Mouse (Mus musculus): ENCODE measurements at regions not wholly inside any gene's neighbourhood (a gene's known extent, or its start where the extent isn't known, plus 50 kb on each side); places are given as distances from the start of the nearest gene placed in this dataset.

DNA sequence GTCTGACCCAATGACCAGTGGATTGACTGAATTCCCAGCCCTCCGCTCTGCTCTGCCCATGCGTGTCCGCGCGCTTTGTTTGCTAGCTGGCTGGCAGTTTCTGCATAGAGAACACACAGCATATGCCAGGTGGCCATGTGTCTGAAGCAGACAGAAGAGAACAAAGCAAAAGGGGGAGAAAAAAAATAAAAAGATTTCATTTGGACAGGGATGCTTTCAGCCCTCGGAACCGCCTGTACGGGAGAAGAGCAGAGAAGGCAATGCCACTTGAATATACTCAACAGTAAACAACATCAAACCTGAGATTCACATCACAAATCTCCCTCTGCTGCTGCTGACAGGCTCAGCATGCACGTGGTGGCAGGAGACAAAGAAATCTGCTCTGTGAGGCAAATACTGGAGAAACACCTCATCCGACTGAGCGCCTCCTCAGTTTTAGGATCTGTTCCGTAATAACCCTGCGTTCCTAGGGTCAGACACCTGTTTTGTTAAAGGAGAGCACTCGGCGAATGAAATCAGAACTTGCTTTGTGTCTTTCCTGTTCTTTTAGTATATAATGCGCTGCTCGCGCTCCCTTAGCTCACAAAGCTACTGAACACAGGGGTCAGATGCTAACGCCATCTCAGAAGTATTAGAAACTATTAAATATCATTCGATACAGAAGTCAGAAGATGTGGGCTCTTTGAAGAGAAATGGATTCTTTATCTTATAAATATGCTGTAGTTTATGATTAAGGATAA lies 186.3 kb upstream of the Gm11146 start:
- Histone ChIP-seq H3K9ac (ENCODE audit: low read depth, low read length) (no peak overlapping the region), H3K79me2 (ENCODE audit: control insufficient read depth, insufficient read depth, low read length) (no peaks in the 10 kb centered on the region), H3K36me3 (ENCODE audit: control insufficient read depth, insufficient read depth, low read length) (no peaks in the 10 kb centered on the region), H3K4me1 (ENCODE audit: control insufficient read depth, insufficient read depth, low read length) (no peaks in the 10 kb centered on the region), H3K27ac (replicated peaks; ENCODE audit: insufficient read depth, low read depth, low read length) (no peak overlapping the region), H3K4me3 (ENCODE audit: insufficient read depth, low read depth, low read length) (no peak overlapping the region), H3K27me3 (ENCODE audit: control insufficient read depth, insufficient read depth, low read length) (no peaks in the 10 kb centered on the region)
- WGBS: 90% methylated on average over 20 of the region's 20 CpGs
- DNase-seq (ENCODE audit: extremely low read depth, low read depth, low spot score): no peak
- TF ChIP-seq CTCF (IDR thresholded peaks at IDR 0.05; ENCODE audit: low read depth, low read length) (no peak), POLR2A (IDR thresholded peaks at IDR 0.05; ENCODE audit: extremely low read depth, insufficient read depth, low read length) (no peak)

DNA sequence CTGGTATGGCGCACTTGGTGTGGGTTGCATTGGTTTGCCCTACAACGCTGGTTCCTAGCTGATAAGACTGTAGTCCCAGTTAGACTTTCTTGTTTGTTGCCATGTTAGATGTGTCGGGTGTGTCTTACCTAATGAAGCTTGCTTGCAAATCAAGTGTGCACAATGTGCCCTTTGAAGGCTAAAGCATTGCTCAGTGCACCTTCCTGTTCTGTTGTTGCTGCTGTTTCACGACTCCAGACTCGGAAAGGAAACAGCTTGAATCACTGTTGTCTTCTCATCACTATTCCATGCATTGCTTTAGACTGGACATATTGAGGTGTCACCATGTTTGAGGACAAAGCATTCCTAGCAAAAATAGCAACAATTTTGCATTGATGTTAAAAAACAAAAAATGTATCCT lies 185.1 kb upstream of the Gm11146 start:
- Histone ChIP-seq H3K4me1 (ENCODE audit: control insufficient read depth, insufficient read depth, low read length) (no peaks in the 10 kb centered on the region), H3K27me3 (ENCODE audit: control insufficient read depth, insufficient read depth, low read length) (no peaks in the 10 kb centered on the region), H3K4me3 (ENCODE audit: insufficient read depth, low read depth, low read length) (no peak overlapping the region), H3K9ac (ENCODE audit: low read depth, low read length) (no peak overlapping the region), H3K79me2 (ENCODE audit: control insufficient read depth, insufficient read depth, low read length) (no peaks in the 10 kb centered on the region), H3K27ac (replicated peaks; ENCODE audit: insufficient read depth, low read depth, low read length) (no peak overlapping the region), H3K36me3 (ENCODE audit: control insufficient read depth, insufficient read depth, low read length) (no peaks in the 10 kb centered on the region)
- 84% methylated on average over 5 of the region's 5 CpGs for WGBS
- DNase-seq (ENCODE audit: extremely low read depth, low read depth, low spot score): no peak
- TF ChIP-seq POLR2A (IDR thresholded peaks at IDR 0.05; ENCODE audit: extremely low read depth, insufficient read depth, low read length) (no peak), CTCF (IDR thresholded peaks at IDR 0.05; ENCODE audit: low read depth, low read length) (no peak)

DNA sequence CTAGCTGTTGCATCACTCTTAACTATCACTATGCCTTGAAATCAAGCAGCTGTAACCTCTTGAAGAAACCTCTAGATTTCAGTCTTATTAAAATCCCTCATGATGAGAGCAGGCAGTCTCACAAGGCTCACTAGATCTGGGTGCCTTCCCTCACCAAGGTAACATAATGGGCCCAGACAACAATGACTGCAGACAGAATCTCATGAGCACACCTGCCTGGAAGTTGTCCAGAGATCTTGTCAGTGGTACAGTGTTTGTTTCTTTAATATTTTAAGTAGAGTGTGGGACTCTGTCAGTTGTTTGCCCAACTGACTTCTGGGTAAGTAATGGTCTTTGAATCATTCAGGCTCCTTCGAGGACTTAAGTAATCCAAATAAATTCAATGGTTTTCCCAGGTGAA lies 177.1 kb upstream of the Gm11146 start:
- no peak overlapping the region for H3K4me3 ChIP-seq (ENCODE audit: insufficient read depth, low read depth, low read length)
- no peak for DNase-seq (ENCODE audit: extremely low read depth, low read depth, low spot score)
- H3K9ac ChIP-seq (ENCODE audit: low read depth, low read length): no peak overlapping the region
- no peak overlapping the region for H3K27ac ChIP-seq (replicated peaks; ENCODE audit: insufficient read depth, low read depth, low read length)
- no peaks in the 10 kb centered on the region for H3K36me3 ChIP-seq (ENCODE audit: control insufficient read depth, insufficient read depth, low read length)
- WGBS: 65% methylated on average over 1 of the region's 1 CpGs
- H3K4me1 ChIP-seq (ENCODE audit: control insufficient read depth, insufficient read depth, low read length): no peaks in the 10 kb centered on the region
- H3K27me3 ChIP-seq (ENCODE audit: control insufficient read depth, insufficient read depth, low read length): no peaks in the 10 kb centered on the region
- TF ChIP-seq CTCF (IDR thresholded peaks at IDR 0.05; ENCODE audit: low read depth, low read length) (no peak), POLR2A (IDR thresholded peaks at IDR 0.05; ENCODE audit: extremely low read depth, insufficient read depth, low read length) (no peak)
- no peaks in the 10 kb centered on the region for H3K79me2 ChIP-seq (ENCODE audit: control insufficient read depth, insufficient read depth, low read length)

DNA sequence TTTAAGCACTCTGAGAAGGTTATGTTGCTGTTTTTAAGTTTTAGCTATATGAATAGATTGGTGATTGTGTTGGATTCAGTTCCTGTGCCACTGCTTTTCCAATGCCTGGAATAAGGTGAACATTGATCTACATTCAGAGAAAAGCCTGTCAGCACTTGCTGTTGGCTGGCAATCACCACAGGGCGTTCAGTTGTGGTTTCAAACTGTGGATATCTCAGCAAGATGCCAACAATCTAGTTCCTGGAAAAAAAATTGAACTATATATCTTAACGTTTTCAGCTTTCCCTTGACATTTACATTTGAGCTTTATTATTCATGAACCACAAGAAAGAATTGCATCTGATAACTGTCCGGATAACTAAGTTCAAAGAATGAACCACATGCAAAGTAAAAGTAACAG lies 170.2 kb upstream of the Gm11146 start:
- Histone ChIP-seq H3K27ac (replicated peaks; ENCODE audit: insufficient read depth, low read depth, low read length) (no peak overlapping the region), H3K79me2 (ENCODE audit: control insufficient read depth, insufficient read depth, low read length) (no peaks in the 10 kb centered on the region), H3K9ac (ENCODE audit: low read depth, low read length) (no peak overlapping the region), H3K4me3 (ENCODE audit: insufficient read depth, low read depth, low read length) (no peak overlapping the region), H3K36me3 (ENCODE audit: control insufficient read depth, insufficient read depth, low read length) (no peaks in the 10 kb centered on the region), H3K4me1 (ENCODE audit: control insufficient read depth, insufficient read depth, low read length) (no peaks in the 10 kb centered on the region), H3K27me3 (ENCODE audit: control insufficient read depth, insufficient read depth, low read length) (no peaks in the 10 kb centered on the region)
- DNase-seq (ENCODE audit: extremely low read depth, low read depth, low spot score): no peak
- TF ChIP-seq POLR2A (IDR thresholded peaks at IDR 0.05; ENCODE audit: extremely low read depth, insufficient read depth, low read length) (no peak), CTCF (IDR thresholded peaks at IDR 0.05; ENCODE audit: low read depth, low read length) (no peak)
- 71% methylated on average over 3 of the region's 3 CpGs for WGBS

DNA sequence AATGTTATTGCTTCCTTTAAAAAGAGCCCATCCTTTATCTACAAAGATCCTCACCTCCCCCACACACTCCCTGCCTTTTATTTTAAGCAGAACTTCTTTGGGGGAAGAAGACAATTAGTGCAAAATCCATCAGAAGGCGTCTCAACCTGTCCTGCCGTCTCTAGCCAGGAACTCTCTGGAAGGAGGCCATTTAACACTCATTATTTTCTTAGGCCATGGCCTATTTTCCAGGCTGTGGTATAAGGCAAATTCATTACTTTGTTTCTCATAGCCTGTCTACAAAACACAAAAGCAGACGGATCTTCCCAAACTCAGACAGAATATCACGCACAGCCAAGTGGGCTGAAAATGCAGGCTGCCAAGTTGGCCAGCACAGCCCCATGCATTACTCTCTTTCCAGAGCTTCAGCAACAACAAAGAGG lies 159.0 kb upstream of the Gm11146 start:
- 89% methylated on average over 4 of the region's 4 CpGs for WGBS
- H3K9ac ChIP-seq (ENCODE audit: low read depth, low read length): no peak overlapping the region
- H3K4me1 ChIP-seq (ENCODE audit: control insufficient read depth, insufficient read depth, low read length): no peaks in the 10 kb centered on the region
- TF ChIP-seq CTCF (IDR thresholded peaks at IDR 0.05; ENCODE audit: low read depth, low read length) (no peak), POLR2A (IDR thresholded peaks at IDR 0.05; ENCODE audit: extremely low read depth, insufficient read depth, low read length) (no peak)
- H3K4me3 ChIP-seq (ENCODE audit: insufficient read depth, low read depth, low read length): no peak overlapping the region
- H3K27ac ChIP-seq (replicated peaks; ENCODE audit: insufficient read depth, low read depth, low read length): no peak overlapping the region
- no peaks in the 10 kb centered on the region for H3K36me3 ChIP-seq (ENCODE audit: control insufficient read depth, insufficient read depth, low read length)
- no peaks in the 10 kb centered on the region for H3K27me3 ChIP-seq (ENCODE audit: control insufficient read depth, insufficient read depth, low read length)
- DNase-seq (ENCODE audit: extremely low read depth, low read depth, low spot score): no peak
- H3K79me2 ChIP-seq (ENCODE audit: control insufficient read depth, insufficient read depth, low read length): no peaks in the 10 kb centered on the region

DNA sequence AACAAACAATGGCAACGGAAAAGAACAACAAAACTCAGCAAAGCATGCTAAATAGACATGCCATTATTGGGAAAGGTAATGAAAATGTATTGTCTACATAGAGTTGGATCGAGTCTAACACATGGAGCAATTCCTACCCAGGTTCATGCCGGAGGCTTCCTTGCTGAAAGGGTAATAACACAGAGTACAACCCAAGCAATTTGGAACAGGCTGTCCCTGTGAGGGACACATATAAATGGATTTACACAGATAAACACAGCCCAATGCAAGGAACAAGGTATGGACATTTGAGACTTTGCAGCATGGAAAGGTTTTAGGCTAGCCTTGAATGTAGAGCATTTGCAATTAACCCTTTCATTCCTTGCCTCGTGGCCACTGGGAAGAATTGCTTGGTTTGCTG lies 158.6 kb upstream of the Gm11146 start:
- WGBS: 73% methylated on average over 4 of the region's 4 CpGs
- H3K27me3 ChIP-seq (ENCODE audit: control insufficient read depth, insufficient read depth, low read length): no peaks in the 10 kb centered on the region
- no peaks in the 10 kb centered on the region for H3K36me3 ChIP-seq (ENCODE audit: control insufficient read depth, insufficient read depth, low read length)

More for the DNA sequence above, 158.6 kb upstream of the Gm11146 start:
- DNase-seq (ENCODE audit: extremely low read depth, low read depth, low spot score): no peak
- H3K27ac ChIP-seq (replicated peaks; ENCODE audit: insufficient read depth, low read depth, low read length): no peak overlapping the region
- no peaks in the 10 kb centered on the region for H3K4me1 ChIP-seq (ENCODE audit: control insufficient read depth, insufficient read depth, low read length)
- no peaks in the 10 kb centered on the region for H3K79me2 ChIP-seq (ENCODE audit: control insufficient read depth, insufficient read depth, low read length)
- TF ChIP-seq CTCF (IDR thresholded peaks at IDR 0.05; ENCODE audit: low read depth, low read length): no peak
- no peak for TF ChIP-seq POLR2A (IDR thresholded peaks at IDR 0.05; ENCODE audit: extremely low read depth, insufficient read depth, low read length)
- no peak overlapping the region for H3K4me3 ChIP-seq (ENCODE audit: insufficient read depth, low read depth, low read length)
- no peak overlapping the region for H3K9ac ChIP-seq (ENCODE audit: low read depth, low read length)
